Mouse (Mus musculus) spleen, adult 18-20 months (tissue): ENCODE data around the gene Erc2.
"Not testable (repeated sequence)": the region's sequence is repeated elsewhere in the genome, so short reads cannot be mapped to it uniquely, and the experiment has no call there.

ENCODE experiments used
- DNase-seq, 2 experiments: peaks; one replicate each; pipeline ENCODE4 v3.0.0; 2022; ENCODE audit warnings: mixed read lengths in 2 of 2

Gene Erc2

GRCm38 (mm10) chr14:27622176-27622922 lies at the start of gene Erc2:
TSS of gene Erc2 (plus strand) at chr14:27622428.
- DNase-seq, result peak in 1 of 2 experiments; percentile 2

GRCm38 (mm10) chr14:27578443-27578842 lies 43.8 kb upstream of the Erc2 start:
- DNase-seq, result no peak

GRCm38 (mm10) chr14:27589616-27590015 lies 32.6 kb upstream of the Erc2 start:
- DNase-seq, result not testable (repeated sequence)

GRCm38 (mm10) chr14:27592163-27592562 lies 30.1 kb upstream of the Erc2 start:
- no peak for DNase-seq

- peak; percentile 28 to 54 for DNase-seq
These were observed 26.0 kb upstream of the Erc2 start for GRCm38 (mm10) chr14:27596265-27596664.

GRCm38 (mm10) chr14:27602136-27602535 lies 20.1 kb upstream of the Erc2 start:
- DNase-seq, result no peak

- no peak for DNase-seq
These were observed 14.8 kb upstream of the Erc2 start for GRCm38 (mm10) chr14:27607419-27607818.

GRCm38 (mm10) chr14:27613766-27614165 lies 8.5 kb upstream of the Erc2 start:
- no peak for DNase-seq

GRCm38 (mm10) chr14:27617286-27617685 lies 4.9 kb upstream of the Erc2 start:
- DNase-seq, result no peak

- DNase-seq, result no peak
These were observed 652 bp upstream of the Erc2 start for GRCm38 (mm10) chr14:27621576-27621975.

- no peak for DNase-seq
These were observed 643 bp downstream of the Erc2 start for GRCm38 (mm10) chr14:27622923-27623219.

- DNase-seq, result no peak
These were observed 1.1 kb downstream of the Erc2 start for GRCm38 (mm10) chr14:27623368-27623767.

GRCm38 (mm10) chr14:27628701-27629100 lies 6.5 kb downstream of the Erc2 start:
- no peak for DNase-seq

- no peak for DNase-seq
These were observed 7.3 kb downstream of the Erc2 start for GRCm38 (mm10) chr14:27629369-27630012.

- no peak for DNase-seq
These were observed 8.9 kb downstream of the Erc2 start for GRCm38 (mm10) chr14:27630973-27631640.

GRCm38 (mm10) chr14:27634761-27635160 lies 12.5 kb downstream of the Erc2 start:
- DNase-seq, result no peak

- no peak for DNase-seq
These were observed 14.3 kb downstream of the Erc2 start for GRCm38 (mm10) chr14:27636556-27636955.

- DNase-seq, result no peak
These were observed 19.2 kb downstream of the Erc2 start for GRCm38 (mm10) chr14:27641382-27641781.

GRCm38 (mm10) chr14:27642981-27643380 lies 20.8 kb downstream of the Erc2 start:
- DNase-seq, result no peak

GRCm38 (mm10) chr14:27654670-27655069 lies 32.4 kb downstream of the Erc2 start:
- no peak for DNase-seq

- DNase-seq, result no peak
These were observed 36.4 kb downstream of the Erc2 start for GRCm38 (mm10) chr14:27658616-27659015.

- DNase-seq, result no peak
These were observed 39.2 kb downstream of the Erc2 start for GRCm38 (mm10) chr14:27661466-27661865.

- no peak for DNase-seq
These were observed 40.0 kb downstream of the Erc2 start for GRCm38 (mm10) chr14:27662251-27662650.
